Mouse (Mus musculus) forebrain, embryonic 16.5 days (tissue): ENCODE measurements around the gene Gpr142. TPM values are rescaled to one million over a fixed set of nuclear protein-coding genes. Genes with fewer than 3 reads are reported as not detected.

Experiments
- ATAC-seq: fragments of 200-750 bp; cut with Nextera tagmentation; 2 replicates; pipeline ENCODE4 v1.8.0; 2017; ENCODE audit warnings: mild to moderate bottlenecking, moderate library complexity
- H3K27ac ChIP-seq: fragments of 300-500 bp; sonication (generic); 2 replicates; pipeline ENCODE4 v1.5.1; 2014; ENCODE audit warnings: low read length, control low read depth
- H3K27me3 ChIP-seq: fragments of 300-500 bp; sonication (generic); replicated peaks from 2 replicates; pipeline ENCODE4 v1.6.1; 2014; ENCODE audit warnings: low read length; ENCODE audit not compliant: control insufficient read depth, insufficient read depth
- H3K36me3 ChIP-seq: fragments of 300-500 bp; sonication (generic); 2 replicates; pipeline ENCODE4 v1.6.1; 2014; ENCODE audit not compliant: control insufficient read depth, insufficient read depth
- H3K4me1 ChIP-seq: fragments of 300-500 bp; sonication (generic); replicated peaks from 2 replicates; pipeline ENCODE4 v1.6.1; 2014; ENCODE audit warnings: low read length; ENCODE audit not compliant: control insufficient read depth, insufficient read depth
- H3K4me2 ChIP-seq: fragments of 300-500 bp; sonication (generic); 2 replicates; pipeline ENCODE4 v1.6.1; 2014; ENCODE audit warnings: mild to moderate bottlenecking, low read length, control low read depth
- H3K4me3 ChIP-seq: fragments of 300-500 bp; sonication (generic); replicated peaks from 2 replicates; pipeline ENCODE4 v1.5.1; 2014; ENCODE audit warnings: mild to moderate bottlenecking, low read length, control low read depth
- H3K9ac ChIP-seq: fragments of 300-500 bp; sonication (generic); replicated peaks from 2 replicates; pipeline ENCODE4 v1.6.1; 2014; ENCODE audit warnings: low read depth, low read length, control low read depth
- H3K9me3 ChIP-seq: fragments of 300-500 bp; sonication (generic); 2 replicates; pipeline ENCODE4 v1.6.1; 2016; ENCODE audit warnings: low read length; ENCODE audit not compliant: control insufficient read depth
- WGBS: fragments of 180-500 bp; shearing (Covaris S2); extraction: QIAGEN DNeasy Blood & Tissue Kit; methylation state at CpG from one replicate; pipeline ENCODE4 v1.1.7; 2014; 5-methylcytosine and 5-hydroxymethylcytosine counted together
- polyA plus RNA-seq: library from polyadenylated mRNA; unstranded; fragments of >200 nt; fragmentation: Nextera tagmentation; extraction: Ambion mirVana; gene quantifications from 2 replicates; pipeline ENCODE4 v1.2.1, GENCODE M21; 2015

Gene Gpr142
- polyA plus RNA-seq, 1 experiment from 2014 or later: not detected

DNA sequence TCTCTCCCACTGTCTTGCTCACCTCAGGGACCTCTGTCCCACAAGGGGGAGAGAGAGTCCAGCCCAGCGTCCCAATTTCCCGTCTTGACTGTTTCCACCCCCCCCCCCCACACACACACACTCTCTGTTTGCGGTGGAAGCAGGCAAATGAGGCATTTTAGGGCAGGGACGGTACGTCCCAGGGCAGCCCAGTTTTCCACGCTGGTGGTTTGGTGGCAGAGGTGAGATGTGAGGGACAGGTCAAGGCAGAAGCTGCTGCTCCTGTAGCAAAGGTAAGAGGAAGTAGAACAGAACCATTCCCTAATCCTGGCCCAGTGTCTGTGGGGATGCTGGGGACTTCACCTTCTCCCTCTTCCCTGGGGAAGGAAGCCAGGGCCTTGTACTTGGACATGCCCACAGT is 55.9 kb downstream of the Gpr142 start:
- H3K27ac ChIP-seq: no peak overlapping the region
- H3K9me3 ChIP-seq: no peaks in the 10 kb centered on the region
- H3K4me3 ChIP-seq: no peak overlapping the region
- no peak for ATAC-seq
- H3K27me3 ChIP-seq: peaks cover 28% of the 10 kb centered on the region
- no peak overlapping the region for H3K4me2 ChIP-seq
- H3K4me1 ChIP-seq: peaks cover 22% of the 10 kb centered on the region
- no peak overlapping the region for H3K9ac ChIP-seq
- no peaks in the 10 kb centered on the region for H3K36me3 ChIP-seq
- 80% methylated on average over 6 of the region's 6 CpGs for WGBS

DNA sequence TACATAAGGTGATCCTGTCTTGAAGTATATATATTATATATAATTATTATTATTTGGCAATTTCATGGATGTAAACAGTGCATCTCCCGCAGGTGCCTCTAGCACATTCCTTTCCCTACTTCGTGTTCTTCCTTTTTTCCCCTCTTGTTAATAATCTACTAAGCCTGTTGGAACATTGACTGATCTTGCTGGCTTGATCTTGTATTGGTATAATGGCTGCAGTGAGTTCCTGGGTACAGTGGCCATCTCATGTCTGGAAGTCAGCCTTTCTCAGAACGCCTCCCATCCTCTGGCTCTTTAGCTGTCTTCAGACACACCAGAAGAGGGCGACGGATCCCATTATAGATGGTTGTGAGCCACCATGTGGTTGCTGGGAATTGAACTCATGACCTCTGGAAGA is 57.4 kb downstream of the Gpr142 start:
- Histone ChIP-seq H3K4me1 (peaks cover 12% of the 10 kb centered on the region), H3K9me3 (no peaks in the 10 kb centered on the region), H3K9ac (no peak overlapping the region), H3K36me3 (no peaks in the 10 kb centered on the region), H3K27me3 (peaks cover 18% of the 10 kb centered on the region), H3K4me2 (no peak overlapping the region), H3K4me3 (no peak overlapping the region), H3K27ac (no peak overlapping the region)
- 91% methylated on average over 5 of the region's 5 CpGs for WGBS
- ATAC-seq: no peak

Other genes with a start within 250 kb of the Gpr142 start
- gene Rpl38, start 130.4 kb upstream of the Gpr142 start, polyA plus RNA-seq: 637 and 697 TPM in 2 replicates
- gene Ttyh2, start 123.5 kb upstream of the Gpr142 start, polyA plus RNA-seq: 25.1 and 27.5 TPM in 2 replicates
- gene Dnaic2, start 71.5 kb upstream of the Gpr142 start, polyA plus RNA-seq: 1.5 and 2.0 TPM in 2 replicates
- gene Kif19a, start 33.5 kb upstream of the Gpr142 start, polyA plus RNA-seq: 0.26 and 0.66 TPM in 2 replicates
- 18.5 and 19.4 TPM in 2 replicates for gene Btbd17, start 3.0 kb upstream of the Gpr142 start, polyA plus RNA-seq
- gene Gprc5c, start 52.2 kb downstream of the Gpr142 start, polyA plus RNA-seq: 6.1 and 7.0 TPM in 2 replicates
- gene Cd300a, start 91.1 kb downstream of the Gpr142 start, polyA plus RNA-seq: 0.94 and 0.95 TPM in 2 replicates
- 0.08 TPM in 1 of 2 replicates, not detected in the other for gene Cd300lb, start 135.5 kb downstream of the Gpr142 start, polyA plus RNA-seq
- gene Cd300c, start 170.2 kb downstream of the Gpr142 start, polyA plus RNA-seq: not detected in 2 replicates
- not detected in 2 replicates for gene Cd300ld, start 191.0 kb downstream of the Gpr142 start, polyA plus RNA-seq
- 0.61 and 1.4 TPM in 2 replicates for gene Cd300c2, start 203.0 kb downstream of the Gpr142 start, polyA plus RNA-seq
- gene Cd300ld2, start 217.3 kb downstream of the Gpr142 start, polyA plus RNA-seq: not detected in 2 replicates
- gene Cd300ld4, start 228.1 kb downstream of the Gpr142 start, polyA plus RNA-seq: not detected in 2 replicates
- gene Cd300ld5, start 238.8 kb downstream of the Gpr142 start, polyA plus RNA-seq: not detected in 2 replicates
- gene Cd300ld3, start 249.5 kb downstream of the Gpr142 start, polyA plus RNA-seq: not detected in 2 replicates